Mouse (Mus musculus) liver, embryonic 14.5 days (tissue): ENCODE data around the gene Hectd2.

ENCODE experiments used
- CTCF ChIP-seq: IDR thresholded peaks from 2 replicates; pipeline ENCODE4 v1.5.1; 2016; ENCODE audit warnings: antibody characterized with exemption, low read depth, control low read depth
- EP300 ChIP-seq: IDR thresholded peaks from 2 replicates; pipeline ENCODE4 v1.6.1; 2016; ENCODE audit warnings: antibody characterized with exemption, low read depth

DNA sequence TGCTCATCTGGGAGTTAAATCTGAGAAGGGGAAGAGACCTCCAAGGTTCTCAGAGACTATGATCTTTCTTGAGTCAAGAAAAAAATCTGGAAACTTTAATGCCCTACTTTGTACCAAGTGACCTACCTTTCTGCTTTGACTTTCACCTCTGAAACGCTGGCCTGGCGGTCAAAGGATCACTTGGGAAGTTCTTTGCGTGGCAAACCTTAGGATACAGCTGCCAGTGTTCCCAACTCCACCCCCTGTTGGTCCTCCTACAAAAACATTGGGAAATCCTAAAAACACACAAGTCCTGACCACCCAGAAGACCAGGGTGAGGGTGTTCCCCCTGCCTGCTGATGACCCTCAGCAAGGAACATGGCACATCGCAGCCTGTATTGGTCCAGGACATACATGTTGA, 72.4 kb downstream of the Hectd2 start:
- TF ChIP-seq CTCF (no peak), EP300 (no peak)
